Mouse (Mus musculus) forelimb bud, embryonic 11.5 days (tissue): ENCODE results near the gene Mindy4.

Experiments
- DNase-seq: peaks from one replicate; pipeline ENCODE4 v3.0.0-alpha.2; 2012; ENCODE audit warnings: low read depth, low spot score

Mindy4 gene

DNA sequence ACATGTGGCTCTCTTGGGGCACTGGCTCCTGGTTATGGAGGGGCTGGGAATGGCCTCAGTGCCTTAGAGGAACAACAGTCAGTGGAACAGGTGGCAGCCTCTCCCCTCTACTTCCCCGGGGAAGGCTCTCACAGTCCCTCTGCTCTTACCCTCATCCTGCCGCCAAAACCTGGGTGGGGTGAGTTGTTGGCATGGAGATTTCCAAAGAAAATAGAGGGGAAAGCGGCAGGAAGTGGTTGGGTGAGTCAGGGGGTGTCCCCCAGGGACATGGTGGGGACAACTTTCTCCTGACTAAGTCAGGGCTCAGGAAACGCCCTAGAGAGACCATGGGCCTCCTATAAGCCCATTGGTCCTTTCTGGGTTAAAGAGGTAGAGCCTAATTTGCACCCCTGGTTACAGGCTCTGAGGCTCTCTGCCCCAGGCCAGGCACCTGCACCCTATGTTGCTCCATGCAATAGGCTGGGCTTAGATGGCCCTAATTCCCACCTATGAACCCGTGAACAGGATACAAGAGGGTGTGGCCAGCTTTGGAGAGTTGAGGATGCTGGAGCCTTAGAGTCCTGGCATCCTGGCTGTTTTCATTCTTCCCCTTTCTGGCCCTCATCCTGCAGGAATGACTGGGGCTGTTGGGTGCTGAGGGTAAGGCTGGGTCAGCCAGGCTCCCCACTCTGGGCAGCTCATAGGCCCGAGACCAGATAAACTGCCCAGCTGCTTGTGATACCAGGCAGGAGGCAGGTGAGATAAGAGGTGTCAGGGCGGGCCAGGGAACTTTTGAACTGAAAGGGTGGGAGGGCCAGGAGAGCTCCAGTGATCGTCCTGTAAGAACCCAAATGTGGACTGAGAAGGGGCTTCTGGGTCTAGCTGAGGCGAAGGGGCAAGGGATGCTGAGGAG is 136.0 kb downstream of the Mindy4 start:
- no peak for DNase-seq

DNA sequence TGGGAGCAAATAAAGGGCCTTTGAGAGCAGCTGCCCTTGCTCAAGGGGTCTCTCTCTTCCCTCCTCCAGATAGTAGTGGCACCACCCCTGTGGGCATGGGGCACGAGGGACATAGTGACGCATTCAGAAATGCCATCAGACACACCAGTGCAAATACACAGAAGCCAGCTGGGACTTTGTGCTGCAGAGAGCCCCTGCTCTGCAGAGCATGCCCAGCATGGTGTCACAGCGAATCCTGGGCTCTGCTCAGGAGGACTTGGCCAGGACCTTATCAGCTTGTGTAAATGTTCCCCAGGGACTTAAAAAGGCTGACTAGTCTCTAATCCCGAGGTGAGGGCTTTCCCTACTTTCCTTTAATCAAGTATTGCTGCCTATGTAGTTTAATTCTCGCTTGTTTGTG is 138.5 kb downstream of the Mindy4 start:
- no peak for DNase-seq

DNA sequence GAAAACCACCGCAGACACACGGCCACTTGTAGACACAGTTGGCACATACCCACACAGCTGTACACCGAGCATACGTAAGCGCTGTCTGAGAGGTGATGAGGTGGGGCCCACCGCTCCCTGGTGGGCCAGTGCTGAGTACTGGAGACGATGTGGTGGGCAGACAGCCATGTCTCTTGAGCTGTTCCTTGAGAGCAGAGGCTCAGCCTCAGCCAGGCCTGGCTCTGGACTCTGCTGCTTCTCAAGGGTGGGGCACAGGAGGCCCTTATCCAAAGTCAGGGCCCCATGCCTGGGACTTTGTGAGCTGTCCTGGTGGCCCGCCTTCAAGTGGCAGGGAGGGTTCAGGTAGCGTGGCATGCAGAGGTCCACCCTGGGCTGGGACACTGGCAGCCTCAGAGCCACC is 139.1 kb downstream of the Mindy4 start:
- DNase-seq: no peak

DNA sequence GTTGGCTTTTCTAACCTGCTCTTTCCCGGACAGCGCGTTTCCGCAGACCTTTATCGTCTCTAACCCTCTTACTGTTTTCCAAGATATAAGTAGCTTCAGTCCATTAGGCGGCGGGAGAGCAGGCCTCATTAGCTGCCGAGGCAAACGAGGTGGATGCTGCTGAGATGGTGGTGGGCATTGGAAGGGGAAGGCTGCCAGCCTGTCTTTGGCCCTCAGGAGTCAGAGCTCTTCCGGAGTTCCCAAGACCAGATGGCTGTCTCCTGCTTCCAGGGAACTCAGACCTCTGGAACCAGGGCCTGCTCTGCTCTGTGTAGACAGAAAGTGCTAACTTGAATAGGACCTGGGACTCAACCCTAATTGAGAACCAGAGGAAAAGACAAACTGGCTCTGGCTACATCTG is 140.3 kb downstream of the Mindy4 start:
- no peak for DNase-seq

DNA sequence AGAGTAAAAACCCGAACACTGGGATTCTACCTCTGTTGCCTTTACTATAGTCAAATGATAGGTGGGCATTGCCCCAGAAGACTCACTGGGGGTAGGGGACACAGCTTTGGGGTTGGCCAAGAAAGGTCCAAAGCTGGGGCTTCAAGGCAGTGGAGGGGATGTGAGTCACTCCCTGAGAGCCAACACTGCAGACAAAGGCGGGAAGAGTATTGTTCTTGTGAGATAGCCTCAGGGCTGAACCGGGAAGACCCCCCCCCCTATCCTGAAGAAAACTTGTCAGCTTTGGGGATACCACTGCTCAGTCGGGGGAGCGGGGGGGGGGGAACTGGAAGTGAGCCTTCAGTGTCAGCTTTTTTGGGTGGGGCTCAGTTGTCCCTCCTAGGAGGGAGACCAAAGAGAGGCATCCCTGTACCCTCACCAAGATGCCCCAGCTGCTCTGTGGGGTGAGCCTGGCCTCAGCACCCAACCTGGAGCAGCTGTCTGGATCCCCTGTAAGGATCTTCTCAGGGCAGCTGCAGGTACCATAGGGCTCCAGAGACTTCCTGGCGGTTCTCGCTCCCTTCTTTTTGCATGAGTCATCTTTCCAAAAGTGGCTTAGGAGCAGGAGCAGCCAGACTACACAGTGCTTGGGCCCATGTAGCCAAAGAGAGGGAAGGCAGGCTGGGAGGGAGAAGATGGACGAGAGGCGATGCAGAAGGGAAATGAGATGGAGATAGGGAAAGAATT is 141.3 kb downstream of the Mindy4 start:
- DNase-seq: no peak

DNA sequence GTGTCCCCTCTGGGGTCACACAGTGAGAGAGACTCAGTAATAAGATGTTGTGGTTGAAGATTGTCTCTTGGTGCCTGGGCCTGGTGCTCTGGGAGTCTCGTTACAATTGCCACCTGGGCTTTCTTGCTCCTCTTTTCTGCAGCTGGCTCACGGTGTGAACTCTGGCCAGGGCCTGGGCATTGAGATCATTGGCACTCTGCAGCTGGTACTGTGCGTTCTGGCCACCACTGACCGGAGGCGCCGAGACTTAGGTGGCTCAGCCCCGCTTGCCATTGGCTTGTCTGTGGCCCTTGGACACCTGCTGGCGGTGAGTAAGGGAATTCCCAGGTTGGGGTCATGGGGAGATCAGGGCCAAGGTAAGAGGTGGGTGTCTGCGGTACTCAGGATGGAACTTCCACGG is 142.1 kb downstream of the Mindy4 start:
- DNase-seq: no peak

DNA sequence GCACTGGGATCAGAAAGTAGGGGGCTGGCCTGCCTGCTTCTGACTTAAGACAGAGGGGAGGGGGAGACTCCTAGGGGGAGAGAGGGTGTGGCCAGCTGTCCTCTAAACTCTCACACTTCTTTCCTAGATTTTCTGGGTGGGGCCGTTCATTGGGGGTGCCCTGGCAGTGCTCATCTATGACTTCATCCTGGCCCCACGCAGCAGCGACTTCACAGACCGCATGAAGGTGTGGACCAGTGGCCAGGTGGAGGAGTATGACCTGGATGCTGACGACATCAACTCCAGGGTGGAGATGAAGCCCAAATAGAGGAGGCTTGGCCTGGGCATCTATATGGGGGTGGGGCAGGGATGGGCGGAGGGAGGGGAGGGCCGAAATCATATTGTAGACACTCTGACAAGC is 143.3 kb downstream of the Mindy4 start:
- no peak for DNase-seq

DNA sequence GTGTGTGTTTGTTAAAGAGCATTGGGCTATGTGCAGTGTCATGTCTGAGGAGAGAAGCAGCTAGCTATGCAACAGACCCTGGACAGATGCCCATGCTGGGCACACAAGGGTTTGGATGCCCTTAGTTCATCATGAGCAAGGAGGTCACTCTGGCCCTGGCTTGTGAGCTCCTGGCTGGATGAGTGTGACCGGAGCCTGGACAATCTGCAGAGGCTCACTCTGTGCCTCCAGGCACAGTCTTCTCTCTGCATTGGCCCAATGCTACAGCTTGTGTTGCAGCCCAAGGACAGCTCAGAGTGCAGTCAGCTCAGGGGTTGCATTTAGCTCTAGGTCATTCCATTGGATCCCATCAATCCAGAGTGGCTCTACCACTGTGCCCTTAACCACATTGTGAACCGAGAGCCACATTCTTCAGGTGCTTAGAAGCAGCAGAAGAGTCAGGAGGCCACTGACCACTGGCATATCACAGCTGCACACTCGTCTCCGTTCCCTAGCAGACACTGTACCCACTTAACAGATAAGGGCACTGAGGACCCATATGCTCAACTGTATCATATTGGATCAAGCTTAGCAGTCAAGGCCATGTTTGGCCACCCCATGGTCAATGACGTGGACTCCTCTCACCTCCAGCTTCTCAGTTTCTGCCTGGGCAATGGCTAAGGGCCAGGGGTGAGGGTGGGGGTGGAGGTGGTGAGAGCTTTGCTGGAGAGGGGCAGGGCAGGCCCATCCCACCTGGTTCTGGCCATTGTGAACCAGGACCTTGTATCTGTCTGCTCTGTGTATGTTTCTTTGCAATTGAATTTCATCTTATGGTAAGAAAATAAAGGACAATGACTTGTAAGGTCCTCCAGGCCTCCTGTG is 144.8 kb downstream of the Mindy4 start:
- DNase-seq: no peak

DNA sequence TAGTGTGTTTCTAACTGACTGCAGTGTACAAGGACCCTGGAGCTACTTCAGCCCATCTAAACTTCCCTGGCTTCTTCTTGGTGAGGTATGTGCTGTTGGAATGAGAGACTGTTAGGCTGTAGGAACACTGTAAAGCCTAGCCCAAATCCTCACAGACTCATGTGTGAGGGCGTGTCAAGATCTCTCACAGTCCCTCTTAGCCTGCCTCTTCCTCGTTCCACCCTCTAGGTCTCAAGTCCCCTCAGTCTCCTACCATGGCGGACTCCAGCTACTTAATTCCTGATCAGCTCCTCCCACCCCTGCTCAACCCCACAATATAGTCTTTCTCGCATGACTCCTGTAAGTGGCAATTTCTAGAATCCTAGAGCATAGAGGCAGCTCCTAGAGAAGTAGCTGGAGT is 146.0 kb downstream of the Mindy4 start:
- DNase-seq: no peak

DNA sequence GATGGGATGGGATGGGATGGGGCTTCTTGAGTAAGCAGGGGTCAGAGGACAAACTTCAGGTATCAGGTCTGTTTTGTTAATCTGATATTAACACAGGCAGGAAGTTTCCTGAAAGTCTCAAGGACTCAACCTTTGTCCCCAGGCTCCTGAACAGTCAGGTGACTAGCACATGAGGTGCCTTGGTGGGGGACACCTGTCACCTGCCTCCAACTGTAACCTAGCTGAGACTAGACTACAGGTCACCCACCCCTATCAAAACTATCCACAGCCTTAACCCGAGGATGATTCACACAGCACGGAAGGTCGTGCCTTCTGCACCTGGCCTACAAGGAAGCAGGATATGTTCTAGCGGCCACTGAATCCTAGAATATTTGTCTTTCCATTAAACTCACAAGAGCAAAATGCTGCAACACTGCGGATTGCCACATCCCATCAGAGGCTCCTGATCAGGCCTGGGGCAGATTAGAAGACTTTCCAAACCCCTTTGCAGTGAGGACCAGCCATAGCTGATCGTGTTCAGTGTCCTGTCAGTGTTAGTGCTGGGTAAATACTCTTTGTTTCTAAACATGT is 147.3 kb downstream of the Mindy4 start:
- no peak for DNase-seq

DNA sequence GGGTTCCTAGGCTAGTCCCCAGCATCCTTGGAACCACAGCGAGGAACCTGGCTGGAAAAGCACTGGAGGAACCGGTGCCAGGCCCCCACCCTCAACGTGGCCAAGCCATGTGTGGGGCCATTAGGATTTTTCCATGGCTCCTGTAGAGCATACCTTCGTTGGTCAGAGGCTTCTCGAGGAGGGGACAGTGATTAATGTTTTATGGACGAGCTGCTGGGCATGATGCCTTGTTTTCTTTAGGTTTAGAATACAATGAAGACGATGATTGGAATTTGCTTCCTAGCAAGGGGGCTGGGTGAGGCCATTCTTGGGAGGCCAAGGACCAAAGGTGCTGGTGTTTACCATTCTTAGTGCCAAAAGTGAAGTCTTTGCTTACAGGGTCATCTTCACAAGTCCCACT is 148.5 kb downstream of the Mindy4 start:
- DNase-seq: no peak

DNA sequence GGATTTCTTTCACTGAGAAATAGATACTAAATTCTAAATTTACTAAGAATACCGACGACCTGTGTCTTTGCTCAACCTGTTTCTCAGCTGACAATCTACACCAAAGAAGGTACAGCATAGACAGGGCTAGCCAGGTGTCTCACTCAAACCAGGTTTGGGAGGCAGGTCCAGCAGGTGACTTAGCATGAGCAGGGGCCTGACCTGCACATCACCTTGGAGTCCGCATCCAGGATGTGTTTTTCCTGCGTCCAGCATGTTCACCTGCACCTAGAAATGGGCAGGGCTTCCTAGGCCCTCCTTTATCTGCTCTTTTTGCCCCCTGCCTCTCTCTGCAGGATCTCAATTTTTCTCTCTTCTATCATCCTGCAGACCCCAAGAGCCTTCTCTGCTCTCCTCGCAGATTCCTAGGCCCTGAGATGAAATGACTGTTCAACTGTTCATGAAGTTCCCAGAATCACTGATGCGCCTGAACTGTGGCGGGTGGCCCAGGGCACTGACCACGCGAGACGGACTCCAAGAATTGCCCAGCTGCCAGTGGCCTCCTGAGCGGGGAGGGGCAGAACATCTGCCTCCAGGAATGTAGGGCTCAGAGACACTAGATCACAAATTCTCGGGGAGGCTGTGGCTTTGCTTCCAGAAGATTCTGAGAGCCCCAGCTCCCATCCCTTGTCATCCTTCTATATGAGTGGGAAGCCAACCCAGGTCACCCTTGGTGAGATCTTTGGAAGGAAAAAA is 150.7 kb downstream of the Mindy4 start:
- no peak for DNase-seq

DNA sequence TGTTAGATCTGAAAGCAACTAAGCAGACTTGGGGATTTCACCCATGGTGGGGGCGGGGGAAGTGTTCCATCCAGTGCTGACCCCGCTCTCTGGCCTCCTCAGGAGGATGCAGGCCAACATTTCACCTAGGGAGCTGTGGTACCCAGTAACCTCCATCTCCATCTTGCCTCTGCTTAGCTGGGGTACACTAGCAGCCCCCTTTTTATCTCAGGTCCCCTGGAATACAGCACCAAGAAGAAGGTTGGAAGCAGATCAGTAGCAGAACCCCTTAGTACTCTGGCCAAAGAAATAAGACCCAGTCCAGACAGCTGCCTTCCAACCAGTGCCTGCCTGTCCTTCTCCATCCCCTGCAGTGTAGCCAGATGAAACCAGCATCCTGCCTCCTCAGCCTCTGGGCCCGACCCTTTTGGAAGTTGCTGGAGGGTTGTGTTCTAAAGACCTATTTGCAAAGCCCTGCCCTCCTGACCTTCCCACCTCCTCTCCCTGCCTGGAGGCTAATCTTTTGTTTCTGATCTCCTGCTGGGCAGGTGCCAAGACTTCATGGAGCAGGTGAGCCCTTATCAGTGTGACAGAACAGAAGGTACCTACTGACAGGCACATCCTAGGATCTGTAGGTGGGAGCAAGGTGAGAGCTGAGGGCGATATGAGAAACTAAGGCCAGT is 151.4 kb downstream of the Mindy4 start:
- no peak for DNase-seq

DNA sequence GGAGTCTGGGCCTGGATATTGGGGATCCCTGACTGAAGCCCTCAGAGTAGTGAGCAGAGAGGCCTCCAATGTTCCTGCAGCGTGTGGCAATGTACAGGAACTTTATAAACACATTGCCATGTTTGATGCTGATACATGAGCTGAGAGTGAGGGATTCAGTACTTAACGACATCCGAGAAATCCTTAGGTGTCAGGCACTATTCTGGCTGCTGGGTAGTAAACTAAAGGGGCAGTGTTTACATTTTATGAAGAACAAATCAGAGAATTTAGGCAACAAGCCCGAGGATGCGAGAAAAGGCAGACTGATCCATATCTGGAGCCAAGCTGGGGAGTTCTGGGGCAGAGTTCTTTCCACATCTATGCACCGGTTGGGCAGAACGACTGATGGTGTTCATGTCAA is 152.4 kb downstream of the Mindy4 start:
- no peak for DNase-seq

DNA sequence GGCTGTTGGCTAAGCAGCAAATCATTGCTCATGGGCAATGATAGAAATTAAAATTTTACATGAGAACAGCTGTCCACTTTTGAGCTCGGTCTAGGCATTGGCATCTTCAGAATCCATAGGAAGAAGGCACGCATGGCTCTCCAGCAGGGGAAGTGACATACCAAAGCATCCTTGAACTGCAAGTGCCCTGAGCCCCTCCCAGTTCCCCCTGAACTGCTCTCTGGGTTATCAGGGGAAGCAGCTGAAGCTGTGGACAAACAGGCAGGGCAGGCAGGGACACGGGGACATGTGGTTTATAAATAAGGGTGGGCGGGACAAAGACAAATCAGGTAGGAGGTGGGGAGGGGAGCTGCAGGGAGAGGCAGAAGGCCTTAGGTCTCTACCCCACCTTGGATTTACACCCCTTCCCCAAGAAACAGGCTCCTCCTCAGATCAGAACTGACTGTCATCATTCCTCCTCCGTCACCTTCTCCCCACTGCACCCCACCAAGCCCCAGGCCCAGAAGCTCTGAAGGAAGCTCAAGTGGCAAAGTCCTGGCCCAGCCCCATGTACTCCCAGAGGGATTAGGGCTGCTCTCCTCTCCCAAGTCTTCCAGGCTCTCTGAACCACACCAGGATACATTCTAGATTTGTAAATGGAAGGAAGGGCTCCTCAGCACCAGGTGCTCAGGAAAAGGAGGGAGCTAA is 153.0 kb downstream of the Mindy4 start:
- DNase-seq: no peak

DNA sequence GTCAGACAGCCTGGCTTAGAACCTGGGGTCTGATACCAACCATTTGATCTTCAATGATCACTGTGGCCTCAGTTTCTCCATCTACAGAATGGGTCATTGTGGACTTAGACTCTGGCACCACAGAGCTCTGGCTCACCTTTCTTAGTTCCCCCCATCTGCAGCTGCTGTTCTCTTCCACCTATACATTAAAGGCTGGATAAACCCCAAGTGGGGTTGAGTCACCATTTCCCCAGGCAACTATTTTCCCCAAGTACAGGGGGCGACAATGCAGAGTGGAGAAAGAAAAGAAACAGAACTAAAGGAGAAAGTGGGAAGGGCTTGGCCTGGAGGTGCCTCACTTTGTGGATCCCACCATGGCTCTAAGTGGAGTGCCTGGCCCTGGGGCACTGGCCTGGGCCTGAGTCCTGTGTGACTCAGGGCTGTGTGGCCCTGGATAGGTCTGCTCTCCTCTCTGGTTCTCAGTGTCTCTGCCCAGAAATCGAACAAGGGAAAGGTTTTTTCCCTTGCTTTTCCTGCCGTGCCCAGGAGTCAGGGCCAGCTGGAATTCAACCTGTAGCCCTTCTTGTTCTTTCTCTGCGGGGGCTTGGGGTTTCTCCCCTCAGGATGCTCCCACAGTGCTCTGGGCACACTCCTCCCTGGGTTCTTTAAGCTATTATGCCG is 153.9 kb downstream of the Mindy4 start:
- no peak for DNase-seq

DNA sequence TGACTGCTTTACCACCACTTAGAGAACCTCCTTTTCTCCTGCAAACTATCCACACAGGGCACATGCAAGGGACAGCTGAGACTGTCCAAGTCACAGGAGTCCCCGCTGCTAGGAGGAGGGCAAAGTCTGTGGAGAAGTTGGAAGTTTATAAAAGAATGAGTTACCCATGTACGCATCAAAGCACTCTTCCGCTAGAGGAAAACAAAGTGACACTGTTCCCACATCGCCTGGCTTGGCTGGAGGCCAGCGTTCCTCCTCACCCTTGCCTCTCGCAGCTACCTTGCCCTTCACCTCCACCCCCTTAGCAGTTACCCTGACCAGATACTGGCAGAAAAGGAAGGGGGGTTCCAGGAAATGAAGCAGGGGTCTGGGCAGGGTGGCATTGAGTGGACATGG is 154.5 kb downstream of the Mindy4 start:
- DNase-seq: no peak

DNA sequence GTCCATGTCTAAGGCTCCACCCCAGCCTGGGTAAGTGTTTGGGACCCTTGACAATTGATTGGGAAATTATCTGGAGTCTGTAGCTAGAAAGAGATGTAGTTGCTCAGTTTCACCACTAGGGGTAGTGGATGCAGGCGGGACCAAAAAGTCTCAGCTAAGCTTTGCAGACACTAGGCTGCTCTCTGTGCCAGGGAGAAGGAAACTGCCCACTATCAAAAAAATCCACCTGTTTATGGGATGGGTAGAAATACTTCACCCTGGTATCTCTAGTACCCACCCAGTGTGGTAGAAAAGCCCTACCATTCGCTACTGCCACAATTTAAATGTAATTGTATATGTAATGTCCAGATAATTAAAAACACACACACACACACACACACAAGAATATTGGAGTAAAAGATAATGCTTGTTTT is 155.6 kb downstream of the Mindy4 start:
- DNase-seq: peak; percentile 54

DNA sequence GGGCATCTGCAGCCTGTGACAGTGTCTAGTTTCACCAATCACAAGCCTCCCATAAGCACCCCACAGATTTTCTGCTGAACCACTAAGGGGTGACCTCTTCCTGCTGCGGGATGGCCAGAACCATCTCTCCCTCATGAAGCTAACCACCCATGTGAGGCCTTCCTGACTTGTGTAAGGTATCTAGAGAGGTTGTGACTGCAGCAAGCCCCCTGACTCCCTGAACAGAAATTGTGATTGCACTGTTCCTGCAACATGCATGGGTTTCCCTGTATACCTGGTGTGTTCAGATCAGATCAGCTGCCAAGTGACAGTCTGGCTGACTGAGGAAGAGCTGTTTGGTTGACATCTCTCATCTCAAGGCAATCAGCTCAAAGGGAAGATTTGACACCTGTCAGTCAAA is 159.5 kb downstream of the Mindy4 start:
- no peak for DNase-seq
